Mouse (Mus musculus): Measurements from ENCODE around the gene Lin9. TPM values are rescaled to one million over a fixed set of nuclear protein-coding genes. Genes with fewer than 3 reads are reported as not detected.

The Lin9 gene
- polyA plus RNA-seq, 1 experiment from 2014 or later = 9.5 TPM

DNA sequence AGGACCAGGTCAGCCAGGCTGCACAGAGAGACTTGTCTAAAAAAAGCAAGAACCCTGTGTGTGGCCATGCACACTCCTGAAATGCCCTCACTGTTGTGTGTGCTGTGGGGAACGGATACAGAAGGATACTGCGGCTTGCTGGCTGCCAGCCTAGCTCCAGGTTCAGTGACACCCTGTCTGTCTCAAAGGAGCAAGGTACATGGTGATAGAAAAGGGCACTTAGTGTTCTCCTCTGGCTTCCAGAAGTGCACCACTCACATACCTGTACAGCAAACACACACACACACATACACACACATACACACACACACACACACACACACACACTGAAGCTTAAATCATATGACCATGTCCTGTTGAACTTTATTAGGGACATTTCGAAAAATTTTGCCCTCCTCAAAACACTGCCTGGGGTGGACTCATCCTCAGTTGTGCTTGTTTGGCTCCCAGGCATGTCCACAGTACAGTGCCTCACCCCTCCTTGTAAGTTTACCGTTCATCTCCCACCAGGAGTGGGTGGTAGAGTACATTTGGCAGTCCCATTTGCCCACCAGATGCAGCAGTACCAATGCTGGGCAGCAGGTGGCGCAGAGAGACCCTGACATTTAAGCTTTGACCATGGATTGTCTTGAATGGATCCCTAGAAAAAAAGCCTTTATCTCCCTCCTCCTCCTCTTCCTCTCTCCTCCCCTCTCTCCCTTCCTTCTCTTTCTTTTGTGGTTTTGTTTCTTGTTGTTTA lies 79.2 kb downstream of the Lin9 start:
- Histone ChIP-seq H3K4me1 (ENCODE audit: control insufficient read depth, low read depth, low read length) (peaks cover 20% of the 10 kb centered on the region), H3K27ac (ENCODE audit: low read length) (no peak overlapping the region), H3K36me3 (ENCODE audit: control insufficient read depth, insufficient read depth) (no peaks in the 10 kb centered on the region), H3K27me3 (ENCODE audit: control insufficient read depth, insufficient read depth, low read depth, low read length) (no peaks in the 10 kb centered on the region), H3K4me2 (ENCODE audit: low read depth, low read length) (no peak overlapping the region), H3K9me3 (replicated peaks; ENCODE audit: control insufficient read depth, low read length) (no peaks in the 10 kb centered on the region), H3K9ac (ENCODE audit: low read depth, low read length) (no peak overlapping the region), H3K4me3 (ENCODE audit: low read depth, low read length) (no peak overlapping the region)
- 42% methylated on average over 5 of the region's 5 CpGs for WGBS (ENCODE audit: insufficient replicate concordance)
- no peak; the same call in 1 of the 2 replicates for ATAC-seq (ENCODE audit: low read depth)

DNA sequence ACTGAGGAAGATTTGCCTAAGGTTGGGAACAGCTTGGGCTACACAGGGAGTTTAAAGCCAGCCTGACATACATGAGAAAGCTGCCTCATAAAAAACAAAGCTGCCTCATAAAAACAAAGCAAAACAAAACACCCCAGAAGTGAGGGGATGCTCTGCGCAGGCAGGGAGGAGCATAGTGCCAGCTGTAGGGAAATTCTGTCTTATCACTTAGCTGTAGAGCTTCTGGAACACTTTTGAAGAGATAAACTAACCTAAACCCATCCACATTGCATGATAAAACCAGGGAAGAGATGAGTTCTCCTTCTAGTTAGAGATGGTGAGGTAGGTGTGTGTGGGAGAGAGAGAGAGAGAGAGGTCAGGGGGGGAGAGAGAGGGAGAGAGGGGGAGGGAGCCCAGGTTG lies 81.7 kb downstream of the Lin9 start:
- H3K4me3 ChIP-seq (ENCODE audit: low read depth, low read length) = no peak overlapping the region
- H3K27ac ChIP-seq (ENCODE audit: low read length) = peak overlapping the region; percentile 63
- peak overlapping the region; percentile 40 for H3K4me2 ChIP-seq (ENCODE audit: low read depth, low read length)
- H3K4me1 ChIP-seq (ENCODE audit: control insufficient read depth, low read depth, low read length) = peaks cover 33% of the 10 kb centered on the region
- no peaks in the 10 kb centered on the region for H3K36me3 ChIP-seq (ENCODE audit: control insufficient read depth, insufficient read depth)
- no peaks in the 10 kb centered on the region for H3K9me3 ChIP-seq (replicated peaks; ENCODE audit: control insufficient read depth, low read length)
- 42% methylated on average over 1 of the region's 1 CpGs for WGBS (ENCODE audit: insufficient replicate concordance)
- no peaks in the 10 kb centered on the region for H3K27me3 ChIP-seq (ENCODE audit: control insufficient read depth, insufficient read depth, low read depth, low read length)
- peak; percentile 37 for ATAC-seq (ENCODE audit: low read depth)
- H3K9ac ChIP-seq (ENCODE audit: low read depth, low read length) = no peak overlapping the region

DNA sequence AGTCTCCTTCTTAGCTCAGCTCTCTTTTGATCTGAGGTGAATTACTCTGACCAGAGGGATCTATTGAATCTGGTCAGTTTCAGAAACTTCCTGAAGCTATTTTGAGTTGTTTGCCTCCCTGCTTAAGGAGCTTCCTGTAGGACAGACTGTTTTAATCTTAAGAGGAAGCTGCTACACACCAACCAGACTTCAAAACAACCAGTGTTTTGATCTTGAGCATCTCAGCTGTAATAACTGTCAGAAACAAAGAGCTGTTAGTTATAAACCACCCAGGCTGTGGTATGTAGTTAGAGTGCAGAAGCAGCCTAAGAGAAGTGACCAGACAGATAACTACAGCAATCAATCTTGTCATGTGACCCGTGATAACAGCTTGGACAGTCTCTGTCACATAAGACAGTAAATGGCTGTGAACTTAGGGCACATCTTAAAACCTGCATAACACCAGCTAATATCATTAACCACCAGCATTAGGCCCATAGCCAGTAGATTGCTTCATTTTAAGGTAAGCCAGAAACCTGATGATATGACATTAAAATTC lies 82.8 kb downstream of the Lin9 start:
- no peak for ATAC-seq (ENCODE audit: low read depth)
- no peak overlapping the region for H3K4me3 ChIP-seq (ENCODE audit: low read depth, low read length)
- H3K9ac ChIP-seq (ENCODE audit: low read depth, low read length) = no peak overlapping the region
- H3K4me1 ChIP-seq (ENCODE audit: control insufficient read depth, low read depth, low read length) = peaks cover 42% of the 10 kb centered on the region
- 13% methylated on average over 1 of the region's 1 CpGs for WGBS (ENCODE audit: insufficient replicate concordance)
- H3K36me3 ChIP-seq (ENCODE audit: control insufficient read depth, insufficient read depth) = no peaks in the 10 kb centered on the region
- no peaks in the 10 kb centered on the region for H3K9me3 ChIP-seq (replicated peaks; ENCODE audit: control insufficient read depth, low read length)
- no peak overlapping the region for H3K4me2 ChIP-seq (ENCODE audit: low read depth, low read length)
- no peaks in the 10 kb centered on the region for H3K27me3 ChIP-seq (ENCODE audit: control insufficient read depth, insufficient read depth, low read depth, low read length)
- no peak overlapping the region for H3K27ac ChIP-seq (ENCODE audit: low read length)

DNA sequence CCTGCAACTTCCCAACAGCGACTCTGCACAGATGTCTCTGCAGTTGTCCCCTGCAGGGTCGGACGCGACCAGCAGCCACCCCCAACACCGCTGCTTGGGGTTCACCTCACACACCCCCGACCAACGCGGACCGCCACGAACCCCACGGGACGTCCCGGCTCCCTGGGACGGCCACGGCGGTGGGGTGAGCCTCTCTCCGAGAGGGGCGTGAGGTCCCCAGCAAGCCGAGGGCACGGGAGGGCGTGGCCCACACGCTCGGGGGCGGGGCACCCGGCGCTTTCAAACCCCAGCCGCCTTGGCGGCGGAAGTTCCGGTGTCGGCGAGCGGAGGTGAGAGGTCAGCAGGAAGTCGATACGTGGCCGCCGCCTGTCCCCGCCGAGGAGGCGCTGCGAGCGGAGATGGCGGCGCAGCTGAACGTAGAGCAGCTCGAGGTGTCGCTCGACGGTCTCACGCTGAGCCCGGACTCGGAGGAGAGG lies 84.8 kb downstream of the Lin9 start, which contains the start of gene Acbd3:
Acbd3 (plus strand) TSS at position 340 of the 476 bp plus-strand sequence.
- Histone ChIP-seq H3K9ac (ENCODE audit: low read depth, low read length) (peak within 1 kb of the TSS; percentile 94), H3K4me3 (ENCODE audit: low read depth, low read length) (peak within 1 kb of the TSS; percentile 95), H3K27ac (ENCODE audit: low read length) (peak within 1 kb of the TSS; percentile 91), H3K27me3 (ENCODE audit: control insufficient read depth, insufficient read depth, low read depth, low read length) (no peaks in the 10 kb centered on the region), H3K4me2 (ENCODE audit: low read depth, low read length) (peak within 1 kb of the TSS; percentile 69), H3K36me3 (ENCODE audit: control insufficient read depth, insufficient read depth) (no peaks in the 10 kb centered on the region), H3K4me1 (ENCODE audit: control insufficient read depth, low read depth, low read length) (peaks cover 52% of the 10 kb centered on the region), H3K9me3 (replicated peaks; ENCODE audit: control insufficient read depth, low read length) (no peaks in the 10 kb centered on the region)
- ATAC-seq (ENCODE audit: low read depth) = peak; percentile 92
- under 1% methylated on average over 44 of the region's 52 CpGs for WGBS (ENCODE audit: insufficient replicate concordance)

DNA sequence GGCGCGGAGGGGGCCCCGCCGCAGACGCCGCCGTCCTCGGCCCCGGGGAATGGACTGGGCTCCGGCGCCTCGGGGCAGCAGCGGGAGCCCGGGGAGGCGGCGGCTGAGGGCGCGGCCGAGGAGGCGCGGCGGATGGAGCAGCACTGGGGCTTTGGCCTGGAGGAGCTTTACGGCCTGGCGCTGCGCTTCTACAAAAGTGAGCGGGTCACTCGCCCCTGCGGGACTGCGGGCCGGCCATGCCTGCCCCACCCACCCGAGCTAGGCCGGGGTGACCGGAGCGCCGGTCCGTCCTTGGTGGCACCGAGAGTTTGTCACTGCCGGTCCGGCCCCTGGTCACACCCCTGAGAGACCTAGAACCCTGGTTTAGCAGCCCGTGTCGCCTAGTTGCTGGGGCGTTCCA lies 85.2 kb downstream of the Lin9 start:
- no peaks in the 10 kb centered on the region for H3K36me3 ChIP-seq (ENCODE audit: control insufficient read depth, insufficient read depth)
- no peaks in the 10 kb centered on the region for H3K27me3 ChIP-seq (ENCODE audit: control insufficient read depth, insufficient read depth, low read depth, low read length)
- H3K4me3 ChIP-seq (ENCODE audit: low read depth, low read length) = peak overlapping the region; percentile 95
- peak overlapping the region; percentile 69 for H3K4me2 ChIP-seq (ENCODE audit: low read depth, low read length)
- peaks cover 52% of the 10 kb centered on the region for H3K4me1 ChIP-seq (ENCODE audit: control insufficient read depth, low read depth, low read length)
- under 1% methylated on average over 41 of the region's 42 CpGs for WGBS (ENCODE audit: insufficient replicate concordance)
- peak; percentile 76 for ATAC-seq (ENCODE audit: low read depth)
- H3K9ac ChIP-seq (ENCODE audit: low read depth, low read length) = peak overlapping the region; percentile 94
- H3K27ac ChIP-seq (ENCODE audit: low read length) = peak overlapping the region; percentile 91
- no peaks in the 10 kb centered on the region for H3K9me3 ChIP-seq (replicated peaks; ENCODE audit: control insufficient read depth, low read length)

DNA sequence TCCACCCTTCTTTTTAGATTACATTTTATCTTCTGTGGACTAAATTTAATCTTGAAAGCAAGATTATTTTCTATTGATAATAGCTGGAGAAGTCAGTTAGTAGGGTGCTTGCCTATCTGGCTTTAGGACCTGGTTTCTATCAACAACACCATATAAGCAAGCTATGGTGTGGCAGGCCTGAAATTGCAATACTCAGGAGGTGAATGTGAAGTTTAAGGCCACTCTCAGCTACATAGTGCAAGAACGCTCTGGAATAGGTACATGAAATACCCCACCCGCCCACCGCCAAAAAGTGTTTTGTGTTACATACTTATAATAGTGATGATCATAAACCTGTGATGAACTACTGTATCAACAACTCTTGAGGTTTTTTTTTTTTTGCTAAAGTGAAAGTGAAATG lies 88.3 kb downstream of the Lin9 start:
- Histone ChIP-seq H3K27ac (ENCODE audit: low read length) (peak overlapping the region; percentile 12; the same call in 1 of the 2 replicates), H3K4me2 (ENCODE audit: low read depth, low read length) (peak overlapping the region; percentile 18; the same call in 1 of the 2 replicates), H3K9ac (ENCODE audit: low read depth, low read length) (no peak overlapping the region), H3K9me3 (replicated peaks; ENCODE audit: control insufficient read depth, low read length) (no peaks in the 10 kb centered on the region), H3K4me1 (ENCODE audit: control insufficient read depth, low read depth, low read length) (peaks cover 35% of the 10 kb centered on the region), H3K36me3 (ENCODE audit: control insufficient read depth, insufficient read depth) (peaks cover 1% of the 10 kb centered on the region; the same call in 1 of the 2 replicates), H3K27me3 (ENCODE audit: control insufficient read depth, insufficient read depth, low read depth, low read length) (no peaks in the 10 kb centered on the region), H3K4me3 (ENCODE audit: low read depth, low read length) (no peak overlapping the region)
- 80% methylated on average over 3 of the region's 3 CpGs for WGBS (ENCODE audit: insufficient replicate concordance)
- ATAC-seq (ENCODE audit: low read depth) = no peak

Other genes with a start within 250 kb of the Lin9 start
- gene Stum, start 157.6 kb upstream of the Lin9 start, polyA plus RNA-seq (2015; fragmentation: Nextera tagmentation; extraction: Ambion mirVana) = not detected in 2 replicates
- gene Parp1, start 72.2 kb upstream of the Lin9 start, polyA plus RNA-seq (2015; fragmentation: Nextera tagmentation; extraction: Ambion mirVana) = 51.3 and 52.0 TPM in 2 replicates
- gene Mixl1, start 55.9 kb downstream of the Lin9 start, polyA plus RNA-seq (2015; fragmentation: Nextera tagmentation; extraction: Ambion mirVana) = 0.18 and 0.27 TPM in 2 replicates
- gene Acbd3, start 84.9 kb downstream of the Lin9 start, polyA plus RNA-seq (2015; fragmentation: Nextera tagmentation; extraction: Ambion mirVana) = 8.1 and 8.4 TPM in 2 replicates
- 2,020 and 2,074 TPM in 2 replicates for gene H3f3a, start 172.8 kb downstream of the Lin9 start, polyA plus RNA-seq (2015; fragmentation: Nextera tagmentation; extraction: Ambion mirVana)
- gene Sde2, start 210.0 kb downstream of the Lin9 start, polyA plus RNA-seq (2015; fragmentation: Nextera tagmentation; extraction: Ambion mirVana) = 20.9 and 21.5 TPM in 2 replicates

Data from liver, embryonic 16.5 days (tissue).